Mouse (Mus musculus): ENCODE measurements around the gene Dthd1. TPM values are rescaled to one million over a fixed set of nuclear protein-coding genes. Genes with fewer than 3 reads are reported as not detected.

Dthd1 gene
- total RNA-seq (2023), result not detected

GRCm38 (mm10) chr5:62813402-62814071 lies at the start of gene Dthd1:
Gene Dthd1 (plus strand): TSS chr5:62813823.

DNA sequence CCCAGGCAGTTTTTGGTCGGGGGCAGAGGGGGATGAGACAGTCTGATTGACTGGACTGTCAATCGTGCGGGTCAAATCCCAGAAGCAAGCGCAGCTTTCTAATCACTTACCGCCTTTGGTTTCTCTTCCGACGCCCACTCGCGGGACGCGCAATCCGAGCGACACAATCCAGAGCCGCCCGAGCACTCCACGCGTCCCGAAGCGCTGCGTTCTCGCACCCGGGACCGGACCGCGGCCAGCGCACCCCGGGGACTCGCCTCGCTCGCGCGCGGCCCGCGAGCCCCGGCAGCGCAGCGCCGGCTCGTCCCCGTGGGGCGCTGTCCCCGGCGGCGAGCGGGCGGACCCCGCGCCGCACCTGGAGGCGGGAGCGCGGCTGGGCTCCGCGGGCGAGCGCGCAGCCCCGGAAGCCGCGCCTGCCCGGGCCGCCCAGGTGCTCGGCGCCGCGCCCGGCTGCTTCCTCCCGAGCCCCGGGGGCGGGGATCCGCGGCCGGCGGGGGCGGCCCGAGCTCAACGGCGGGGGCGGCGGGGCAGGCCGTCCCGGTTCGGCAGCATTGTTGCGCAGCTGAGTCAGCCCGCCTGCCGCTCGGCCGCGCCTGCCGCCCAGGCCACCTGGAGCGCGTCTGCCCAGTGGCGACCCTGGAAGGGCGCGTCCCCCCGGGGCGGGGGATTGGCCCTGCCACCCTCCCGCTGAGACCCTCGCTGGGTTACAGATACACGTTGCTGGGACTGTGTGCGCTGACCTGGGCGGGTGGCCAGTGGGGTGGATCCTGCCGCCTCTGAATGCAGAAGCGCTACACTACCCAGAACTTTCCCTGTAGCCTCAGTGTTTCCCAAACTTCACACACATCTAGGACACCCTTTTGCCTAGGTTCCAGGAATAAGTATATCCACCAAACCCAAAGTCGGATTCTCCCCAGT lies 47.6 kb upstream of the Dthd1 start, which contains the start of gene Arap2:
Arap2 (minus strand) TSS at position 376 of the 918 bp plus-strand sequence.

Other genes with a start within 250 kb of the Dthd1 start
- 100 to 1,000 TPM; 137 to 138 TPM for gene Arap2, start 47.7 kb upstream of the Dthd1 start, total RNA-seq (2023)